Mouse (Mus musculus): Measurements from ENCODE around the gene Gm14085. TPM values are rescaled to one million over a fixed set of nuclear protein-coding genes. Genes with fewer than 3 reads are reported as not detected.
"Not testable (repeated sequence)": the region's sequence is repeated elsewhere in the genome, so short reads cannot be mapped to it uniquely, and the experiment has no call there.

The Gm14085 gene
- polyA plus RNA-seq, 1 experiment from 2014 or later: not detected

- not testable (repeated sequence) for H3K4me3 ChIP-seq; H3K36me3 ChIP-seq (replicated peaks); H3K9me3 ChIP-seq; H3K27ac ChIP-seq (replicated peaks); H3K4me1 ChIP-seq; DNase-seq (ENCODE audit: low spot score); H3K27me3 ChIP-seq (replicated peaks; ENCODE audit: low read depth, poor library complexity, severe bottlenecking)
Measured at GRCm38 (mm10) chr2:122486122-122486521, 1.4 kb downstream of the Gm14085 start.

GRCm38 (mm10) chr2:122486674-122487073 lies 1.9 kb downstream of the Gm14085 start:
- H3K36me3 ChIP-seq (replicated peaks): no peaks in the 10 kb centered on the region
- H3K4me3 ChIP-seq: no peak overlapping the region
- no peaks in the 10 kb centered on the region for H3K9me3 ChIP-seq
- 96% methylated on average over 2 of the region's 2 CpGs for WGBS
- DNase-seq (ENCODE audit: low spot score): no peak
- H3K4me1 ChIP-seq: no peaks in the 10 kb centered on the region
- H3K27me3 ChIP-seq (replicated peaks; ENCODE audit: low read depth, poor library complexity, severe bottlenecking): no peaks in the 10 kb centered on the region
- no peak overlapping the region for H3K27ac ChIP-seq (replicated peaks)

GRCm38 (mm10) chr2:122529696-122530095 lies 45.0 kb downstream of the Gm14085 start:
- H3K9me3 ChIP-seq; H3K36me3 ChIP-seq (replicated peaks); H3K4me3 ChIP-seq; H3K27me3 ChIP-seq (replicated peaks; ENCODE audit: low read depth, poor library complexity, severe bottlenecking); H3K27ac ChIP-seq (replicated peaks); DNase-seq (ENCODE audit: low spot score); H3K4me1 ChIP-seq: not testable (repeated sequence)
- 91% methylated on average over 1 of the region's 1 CpGs for WGBS

- WGBS: 86% methylated on average over 7 of the region's 7 CpGs
- no peak overlapping the region for H3K4me3 ChIP-seq
- no peak for DNase-seq (ENCODE audit: low spot score)
Measured at GRCm38 (mm10) chr2:122531290-122531689, 46.5 kb downstream of the Gm14085 start.

GRCm38 (mm10) chr2:122531726-122532125 lies 47.0 kb downstream of the Gm14085 start:
- Histone ChIP-seq H3K36me3 (replicated peaks) (no peaks in the 10 kb centered on the region), H3K27me3 (replicated peaks; ENCODE audit: low read depth, poor library complexity, severe bottlenecking) (no peaks in the 10 kb centered on the region), H3K4me3 (no peak overlapping the region), H3K4me1 (no peaks in the 10 kb centered on the region), H3K9me3 (no peaks in the 10 kb centered on the region), H3K27ac (replicated peaks) (no peak overlapping the region)
- DNase-seq (ENCODE audit: low spot score): no peak
- WGBS: 85% methylated on average over 2 of the region's 2 CpGs

More at GRCm38 (mm10) chr2:122531290-122531689, 46.5 kb downstream of the Gm14085 start:
- Histone ChIP-seq H3K27me3 (replicated peaks; ENCODE audit: low read depth, poor library complexity, severe bottlenecking) (no peaks in the 10 kb centered on the region), H3K9me3 (no peaks in the 10 kb centered on the region), H3K4me1 (no peaks in the 10 kb centered on the region), H3K36me3 (replicated peaks) (no peaks in the 10 kb centered on the region), H3K27ac (replicated peaks) (no peak overlapping the region)

- DNase-seq (ENCODE audit: low spot score): no peak
- H3K27me3 ChIP-seq (replicated peaks; ENCODE audit: low read depth, poor library complexity, severe bottlenecking): no peaks in the 10 kb centered on the region
- no peaks in the 10 kb centered on the region for H3K9me3 ChIP-seq
- no peak overlapping the region for H3K4me3 ChIP-seq
- 87% methylated on average over 2 of the region's 2 CpGs for WGBS
- H3K4me1 ChIP-seq: no peaks in the 10 kb centered on the region
- no peak overlapping the region for H3K27ac ChIP-seq (replicated peaks)
- no peaks in the 10 kb centered on the region for H3K36me3 ChIP-seq (replicated peaks)
Measured at GRCm38 (mm10) chr2:122532136-122532801, 47.5 kb downstream of the Gm14085 start.

- WGBS: 89% methylated on average over 2 of the region's 2 CpGs
- H3K27ac ChIP-seq (replicated peaks): no peak overlapping the region
- no peaks in the 10 kb centered on the region for H3K36me3 ChIP-seq (replicated peaks)
- no peaks in the 10 kb centered on the region for H3K9me3 ChIP-seq
- DNase-seq (ENCODE audit: low spot score): no peak
- H3K4me1 ChIP-seq: no peaks in the 10 kb centered on the region
- no peak overlapping the region for H3K4me3 ChIP-seq
- H3K27me3 ChIP-seq (replicated peaks; ENCODE audit: low read depth, poor library complexity, severe bottlenecking): no peaks in the 10 kb centered on the region
Measured at GRCm38 (mm10) chr2:122532802-122533186, 48.1 kb downstream of the Gm14085 start.

GRCm38 (mm10) chr2:122533378-122533777 lies 48.6 kb downstream of the Gm14085 start:
- H3K4me1 ChIP-seq: no peaks in the 10 kb centered on the region
- H3K36me3 ChIP-seq (replicated peaks): no peaks in the 10 kb centered on the region
- WGBS: 88% methylated on average over 2 of the region's 2 CpGs
- H3K27me3 ChIP-seq (replicated peaks; ENCODE audit: low read depth, poor library complexity, severe bottlenecking): no peaks in the 10 kb centered on the region
- no peak for DNase-seq (ENCODE audit: low spot score)
- no peak overlapping the region for H3K4me3 ChIP-seq
- no peak overlapping the region for H3K27ac ChIP-seq (replicated peaks)
- H3K9me3 ChIP-seq: no peaks in the 10 kb centered on the region

- Histone ChIP-seq H3K36me3 (replicated peaks) (no peaks in the 10 kb centered on the region), H3K27me3 (replicated peaks; ENCODE audit: low read depth, poor library complexity, severe bottlenecking) (no peaks in the 10 kb centered on the region), H3K4me1 (no peaks in the 10 kb centered on the region), H3K27ac (replicated peaks) (no peak overlapping the region), H3K4me3 (no peak overlapping the region), H3K9me3 (no peaks in the 10 kb centered on the region)
- 79% methylated on average over 2 of the region's 2 CpGs for WGBS
- no peak for DNase-seq (ENCODE audit: low spot score)
Measured at GRCm38 (mm10) chr2:122534671-122535070, 49.9 kb downstream of the Gm14085 start.

GRCm38 (mm10) chr2:122558317-122558716 lies 73.6 kb downstream of the Gm14085 start:
- no peaks in the 10 kb centered on the region for H3K4me1 ChIP-seq
- no peaks in the 10 kb centered on the region for H3K36me3 ChIP-seq (replicated peaks)
- H3K9me3 ChIP-seq: no peaks in the 10 kb centered on the region
- no peaks in the 10 kb centered on the region for H3K27me3 ChIP-seq (replicated peaks; ENCODE audit: low read depth, poor library complexity, severe bottlenecking)
- no peak overlapping the region for H3K4me3 ChIP-seq
- no peak overlapping the region for H3K27ac ChIP-seq (replicated peaks)
- WGBS: 32% methylated on average over 2 of the region's 2 CpGs
- DNase-seq (ENCODE audit: low spot score): peak; percentile 23

GRCm38 (mm10) chr2:122561221-122561620 lies 76.5 kb downstream of the Gm14085 start:
- H3K4me3 ChIP-seq: no peak overlapping the region
- H3K9me3 ChIP-seq: no peaks in the 10 kb centered on the region
- H3K36me3 ChIP-seq (replicated peaks): no peaks in the 10 kb centered on the region
- WGBS: 96% methylated on average over 5 of the region's 5 CpGs
- no peaks in the 10 kb centered on the region for H3K4me1 ChIP-seq
- no peak overlapping the region for H3K27ac ChIP-seq (replicated peaks)
- DNase-seq (ENCODE audit: low spot score): no peak
- no peaks in the 10 kb centered on the region for H3K27me3 ChIP-seq (replicated peaks; ENCODE audit: low read depth, poor library complexity, severe bottlenecking)

- H3K4me1 ChIP-seq: no peaks in the 10 kb centered on the region
- no peak overlapping the region for H3K27ac ChIP-seq (replicated peaks)
- no peaks in the 10 kb centered on the region for H3K36me3 ChIP-seq (replicated peaks)
- 84% methylated on average over 1 of the region's 1 CpGs for WGBS
- H3K9me3 ChIP-seq: no peaks in the 10 kb centered on the region
- no peak for DNase-seq (ENCODE audit: low spot score)
- no peak overlapping the region for H3K4me3 ChIP-seq
- H3K27me3 ChIP-seq (replicated peaks; ENCODE audit: low read depth, poor library complexity, severe bottlenecking): no peaks in the 10 kb centered on the region
Measured at GRCm38 (mm10) chr2:122562251-122562650, 77.5 kb downstream of the Gm14085 start.

- Histone ChIP-seq H3K4me1 (no peaks in the 10 kb centered on the region), H3K27ac (replicated peaks) (no peak overlapping the region)
- 18% methylated on average over 3 of the region's 3 CpGs for WGBS
Measured at GRCm38 (mm10) chr2:122569439-122569838, 84.7 kb downstream of the Gm14085 start.

More at GRCm38 (mm10) chr2:122569439-122569838, 84.7 kb downstream of the Gm14085 start:
- Histone ChIP-seq H3K9me3 (no peaks in the 10 kb centered on the region), H3K36me3 (replicated peaks) (no peaks in the 10 kb centered on the region), H3K4me3 (no peak overlapping the region), H3K27me3 (replicated peaks; ENCODE audit: low read depth, poor library complexity, severe bottlenecking) (no peaks in the 10 kb centered on the region)
- peak; percentile 66 for DNase-seq (ENCODE audit: low spot score)

Data from embryonic facial prominence, embryonic 10.5 days (tissue).